In the genomic region with DNA sequence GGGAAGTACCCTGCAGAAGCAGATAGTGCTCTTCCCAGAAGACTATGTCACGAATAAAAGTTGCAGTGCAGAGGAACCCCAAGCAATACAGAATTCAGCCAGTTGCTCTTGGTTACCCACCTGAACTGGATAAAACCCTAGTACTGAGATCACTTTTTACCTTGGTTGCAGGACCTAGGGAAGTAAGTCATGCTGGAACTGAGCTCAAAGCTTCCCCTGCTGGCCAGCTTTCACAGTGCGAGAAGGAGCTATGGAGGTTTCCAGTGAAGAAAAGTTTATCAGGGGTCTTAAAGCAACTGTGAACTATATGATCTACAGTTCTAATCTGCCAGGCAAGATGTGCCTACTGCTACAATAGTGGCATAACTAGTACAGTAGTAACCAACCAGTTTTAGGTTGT, we compare ENCODE assay signal across 11 mouse cellular contexts. TPM values are rescaled to one million over a fixed set of nuclear protein-coding genes. Genes with fewer than 3 reads are reported as not detected.
DNase-seq lines count a peak whose midpoint lies in the region; ATAC-seq and TF ChIP-seq lines count a peak whose summit lies in the region.
"Had no signal": no experiment of that assay in that cellular context is flagged by ENCODE, and none has a peak within 500 bp of the region (broad histone marks: within the 10 kb centered on the region; RNA-seq: fewer than 3 reads in every experiment).

No protein-coding gene starts in this region.

- peak; percentile 42 for TF ChIP-seq CTCF in forebrain, postnatal 0 days (IDR thresholded peaks at IDR 0.05; ENCODE audit: low read depth)
- TF ChIP-seq CTCF in lung, postnatal 0 days (IDR thresholded peaks at IDR 0.05), result peak; percentile 63

- no peaks in the 10 kb centered on the region; the same call in 1 of the 2 replicates for H3K4me1 ChIP-seq in forebrain, postnatal 0 days (ENCODE audit: insufficient read depth)
- peaks cover 15% of the 10 kb centered on the region for H3K4me1 ChIP-seq in forebrain, embryonic 10.5 days
- 0 out of 2 replicates have a peak, but pooled peaks cover 8% of the 10 kb centered on the region for H3K4me1 ChIP-seq in lung, postnatal 0 days (ENCODE audit: insufficient read depth, low read depth, low read length)

- ATAC-seq in forebrain, postnatal 0 days, result no peak
- ATAC-seq in lung, postnatal 0 days, result no peak

- H3K9me3 ChIP-seq in forebrain, postnatal 0 days (ENCODE audit: low read length), result no peaks in the 10 kb centered on the region
- peaks cover 6% of the 10 kb centered on the region; the same call in 1 of the 2 replicates for H3K9me3 ChIP-seq in forebrain, embryonic 10.5 days
- H3K9me3 ChIP-seq in lung, postnatal 0 days (ENCODE audit: low read length), result no peaks in the 10 kb centered on the region
- H3K9me3 ChIP-seq: megakaryocyte, embryonic 14.5 days had no signal

- TF ChIP-seq EP300 in lung, postnatal 0 days (IDR thresholded peaks at IDR 0.05), result no peak

- no peak overlapping the region for H3K4me2 ChIP-seq in forebrain, postnatal 0 days (ENCODE audit: low read depth)
- no peak overlapping the region for H3K4me2 ChIP-seq in lung, postnatal 0 days (replicated peaks; ENCODE audit: low read depth, low read length)

- WGBS in forebrain, postnatal 0 days, result 99% methylated on average over 2 of the region's 2 CpGs
- 89% methylated on average over 2 of the region's 2 CpGs for WGBS in forebrain, embryonic 10.5 days
- WGBS in lung, postnatal 0 days, result 97% methylated on average over 2 of the region's 2 CpGs

- no peak for DNase-seq in forebrain, postnatal 0 days
- DNase-seq in forebrain, embryonic 10.5 days (ENCODE audit: extremely low spot score, low spot score), result no peak
- DNase-seq in lung, postnatal 0 days (ENCODE audit: low spot score), result no peak
- DNase-seq in lung, adult 18-20 months, result no peak
- peak; percentile 21 for DNase-seq in c-Kit-positive CD71-positive TER-119-positive erythroid progenitor cells, embryonic 14.5 days (ENCODE audit: low spot score)
- DNase-seq in thymus, postnatal 0 days (ENCODE audit: low spot score), result peak; percentile 44
- no peak for DNase-seq in gastrocnemius, adult 18-20 months (ENCODE audit: low spot score)
- DNase-seq in urinary bladder, postnatal 4 days (ENCODE audit: low spot score in 2 of 2), result no peak
- DNase-seq: cerebellum, adult 11-12 months; kidney, postnatal 14 days had no signal

- H3K9ac ChIP-seq in forebrain, postnatal 0 days, result no peak overlapping the region
- H3K9ac ChIP-seq in lung, postnatal 0 days (replicated peaks; ENCODE audit: low read depth), result no peak overlapping the region

- H3K27ac ChIP-seq in forebrain, postnatal 0 days (ENCODE audit: low read depth, low read length), result no peak overlapping the region
- no peak overlapping the region for H3K27ac ChIP-seq in forebrain, embryonic 10.5 days
- no peak overlapping the region for H3K27ac ChIP-seq in lung, postnatal 0 days (ENCODE audit: low read length)

- no peaks in the 10 kb centered on the region for H3K36me3 ChIP-seq in forebrain, postnatal 0 days (ENCODE audit: insufficient read depth)
- peaks cover 38% of the 10 kb centered on the region for H3K36me3 ChIP-seq in forebrain, embryonic 10.5 days (replicated peaks)
- no peaks in the 10 kb centered on the region for H3K36me3 ChIP-seq in lung, postnatal 0 days (ENCODE audit: insufficient read depth, low read length)

- no peaks in the 10 kb centered on the region for H3K27me3 ChIP-seq in forebrain, postnatal 0 days (ENCODE audit: insufficient read depth, low read length)
- H3K27me3 ChIP-seq in forebrain, embryonic 10.5 days (ENCODE audit: poor library complexity, severe bottlenecking), result no peaks in the 10 kb centered on the region
- no peaks in the 10 kb centered on the region for H3K27me3 ChIP-seq in lung, postnatal 0 days (replicated peaks; ENCODE audit: insufficient read depth, low read length)
- H3K27me3 ChIP-seq: megakaryocyte, embryonic 14.5 days had no signal

- no peak overlapping the region for H3K4me3 ChIP-seq in forebrain, postnatal 0 days (ENCODE audit: low read depth, low read length)
- H3K4me3 ChIP-seq in forebrain, embryonic 10.5 days, result no peak overlapping the region
- no peak overlapping the region for H3K4me3 ChIP-seq in lung, postnatal 0 days (ENCODE audit: low read depth, low read length)
- H3K4me3 ChIP-seq: megakaryocyte, embryonic 14.5 days had no signal

RNA-seq across cellular contexts. Expression of gene Peli1, which starts 5.5 kb away (rescaled TPM):
- 50.1 and 52.8 TPM in 2 replicates for total RNA-seq in forebrain, postnatal 0 days (2014; rRNA removed)
- polyA plus RNA-seq in forebrain, postnatal 0 days (2015; fragmentation: Nextera tagmentation; extraction: Ambion mirVana), result 56.3 and 58.0 TPM in 2 replicates
- 53.2 and 59.5 TPM in 2 replicates for polyA plus RNA-seq in forebrain, embryonic 10.5 days (2016; fragmentation: Nextera tagmentation; extraction: Ambion mirVana)
- polyA plus RNA-seq in lung, postnatal 0 days (2015; fragmentation: Nextera tagmentation; extraction: Ambion mirVana), result 44.8 and 46.4 TPM in 2 replicates
- polyA plus RNA-seq in thymus, postnatal 0 days (2015; fragmentation: Nextera tagmentation; extraction: Ambion mirVana), result 59.3 and 65.9 TPM in 2 replicates
- 10 to 100 TPM in 1 of 2 experiments, 1 to 10 TPM in 1; 8.5 to 13.4 TPM for total RNA-seq in gastrocnemius, adult 18-20 months (2021)

Comparison
In these comparisons a context has a peak if more than half of its experiments do, and no peak if none do; other contexts are left out.
1. DNase-seq: peak in c-Kit-positive CD71-positive TER-119-positive erythroid progenitor cells, embryonic 14.5 days (single experiment) and thymus, postnatal 0 days (single experiment); none in forebrain, postnatal 0 days (single experiment), forebrain, embryonic 10.5 days (single experiment), lung, postnatal 0 days (single experiment), lung, adult 18-20 months (0 of 2), gastrocnemius, adult 18-20 months (single experiment) and urinary bladder, postnatal 4 days (0 of 2).